Mouse (Mus musculus) lung, postnatal 4 days (tissue): Measurements from ENCODE around the gene Fbxl4.

ENCODE experiments used
- DNase-seq, 2 experiments: peaks; one replicate each; pipeline ENCODE4 v3.0.0; 2021

Gene Fbxl4

GRCm38 (mm10) chr4:22477711-22478230, 120.4 kb downstream of the Fbxl4 start:
- DNase-seq = no peak

DNA sequence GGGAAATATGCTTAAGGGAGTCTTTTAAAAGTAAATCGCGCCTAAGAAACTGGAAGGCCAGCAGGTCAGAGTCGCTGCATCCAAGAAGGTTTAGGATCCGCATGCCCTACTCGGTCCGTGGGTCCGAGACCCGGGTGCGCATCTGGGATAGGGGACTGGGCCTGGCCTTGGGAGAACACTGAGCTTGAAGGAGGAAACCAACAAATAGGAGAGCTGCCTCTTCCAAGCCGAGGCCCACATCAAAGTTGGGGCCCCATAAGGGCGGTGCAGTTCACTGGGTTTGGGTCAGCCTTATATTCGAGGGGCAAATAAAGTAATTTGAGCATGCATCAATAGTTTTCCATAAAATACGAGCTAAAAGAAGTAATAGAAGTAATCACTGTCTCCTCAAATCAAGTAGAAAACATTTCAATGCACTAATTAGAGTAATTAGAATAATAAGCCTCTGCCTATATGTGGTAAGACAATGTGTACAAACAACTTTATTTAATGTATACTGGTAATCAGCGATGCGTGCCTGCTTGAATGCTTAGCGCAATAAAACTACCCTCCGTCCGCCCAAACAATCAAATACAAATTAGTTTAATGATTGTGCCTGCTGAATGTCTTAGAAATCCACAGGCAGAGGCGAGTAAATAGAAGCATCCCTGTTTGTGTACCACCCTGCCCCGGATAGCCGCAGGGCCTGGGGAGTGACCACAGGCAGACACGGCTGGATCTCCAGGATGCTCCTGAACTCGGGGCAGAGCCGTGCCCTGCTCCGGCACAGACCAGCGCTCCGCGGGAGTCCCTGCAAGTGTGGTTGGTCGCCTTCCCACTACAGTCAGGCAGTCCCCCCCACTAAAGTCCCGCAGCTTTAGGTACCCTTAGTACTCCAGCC, 121.4 kb downstream of the Fbxl4 start:
- no peak for DNase-seq

DNA sequence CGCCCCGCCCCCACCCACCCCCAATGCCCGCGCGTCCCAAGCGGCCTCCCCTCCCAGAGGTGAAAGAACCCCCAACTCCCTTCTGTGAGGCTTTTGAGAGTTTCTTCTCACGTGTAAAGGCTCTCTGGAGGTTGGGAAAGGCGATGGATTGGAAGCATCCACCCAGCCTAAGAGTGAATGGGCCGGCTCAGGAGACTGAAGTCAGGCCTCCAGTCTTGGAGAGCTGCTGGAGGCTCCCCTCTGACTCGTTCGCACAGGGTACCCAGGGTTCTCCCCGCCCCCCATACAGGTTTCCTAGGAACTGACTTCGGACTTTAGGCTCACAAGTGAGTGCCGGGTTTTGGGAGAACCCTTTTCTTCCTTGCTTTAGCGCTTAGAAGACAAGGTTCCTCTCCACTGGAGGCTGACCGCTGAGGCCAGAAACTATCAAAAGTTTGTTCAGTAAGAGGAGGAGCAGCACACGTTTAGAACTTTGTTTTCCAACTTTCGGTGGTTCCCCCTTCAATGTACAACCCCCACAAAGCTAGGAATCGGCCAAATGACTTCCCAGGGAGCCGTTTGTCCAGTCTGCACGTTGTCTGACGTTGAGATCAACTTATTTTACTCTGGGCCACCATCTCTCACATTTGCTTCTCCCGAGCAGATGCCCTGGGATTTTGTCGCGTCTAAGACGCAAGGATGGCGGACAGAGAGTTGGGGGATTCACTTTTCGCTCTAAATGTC, 122.2 kb downstream of the Fbxl4 start:
- DNase-seq = no peak

- DNase-seq = no peak
Measured at GRCm38 (mm10) chr4:22480091-22480857, 122.9 kb downstream of the Fbxl4 start.

DNA sequence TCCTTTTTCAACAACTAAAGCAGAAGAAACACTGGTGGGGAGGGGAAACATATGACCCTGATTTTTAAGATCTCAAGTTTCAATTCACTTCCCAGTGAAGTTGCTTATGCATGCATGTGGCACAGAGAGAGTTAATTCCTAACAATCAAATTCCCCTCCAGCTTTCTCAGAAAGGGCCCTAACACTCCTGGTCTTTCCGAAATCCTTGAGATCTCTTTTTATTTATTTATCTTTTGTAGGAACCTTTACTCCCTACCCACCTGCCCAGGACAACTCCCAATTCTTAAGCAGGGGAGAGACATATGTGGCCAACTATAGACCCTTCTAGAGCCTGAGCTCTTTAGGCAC, 123.5 kb downstream of the Fbxl4 start:
- no peak for DNase-seq

DNA sequence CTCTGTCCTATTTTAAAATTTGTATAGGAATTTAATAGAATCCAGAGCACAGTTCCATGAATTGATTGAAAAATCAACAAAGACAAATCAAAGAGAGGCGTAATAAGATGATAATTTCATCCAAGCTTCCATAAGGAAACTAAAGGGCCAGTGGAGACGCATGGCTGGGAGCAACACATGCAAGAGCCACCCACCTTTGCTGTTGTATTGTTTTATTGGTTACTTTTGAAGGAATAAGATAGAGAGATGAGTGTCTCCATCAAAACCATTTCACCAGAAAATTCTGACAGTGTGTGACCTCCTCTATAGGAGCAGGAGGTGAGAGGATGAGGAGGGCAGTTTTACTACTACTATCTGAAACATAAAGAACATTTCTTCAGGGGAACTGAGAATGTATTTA, 124.8 kb downstream of the Fbxl4 start:
- no peak for DNase-seq

GRCm38 (mm10) chr4:22482756-22483280, 125.5 kb downstream of the Fbxl4 start:
- no peak for DNase-seq

DNA sequence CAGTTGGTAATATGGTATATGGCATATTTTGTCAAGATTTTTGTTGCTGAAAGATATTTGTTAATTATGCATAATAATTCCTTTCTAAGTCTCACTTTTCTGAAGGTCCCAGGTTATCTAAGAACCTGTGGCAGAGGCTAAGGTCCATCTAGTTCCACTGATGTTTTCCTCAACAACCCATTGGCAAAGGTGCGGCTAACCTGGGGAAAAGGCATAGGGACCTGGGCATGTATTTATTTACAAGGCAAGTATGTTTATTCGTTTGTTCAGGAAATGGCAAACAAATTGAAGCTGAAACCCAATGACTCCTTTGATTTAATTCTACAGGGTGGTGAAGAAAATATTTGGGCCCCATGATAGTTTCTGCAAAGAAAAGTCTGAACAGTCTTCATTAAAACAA, 126.2 kb downstream of the Fbxl4 start:
- no peak for DNase-seq
